Mouse (Mus musculus): Measurements from ENCODE around the gene March7. TPM values are rescaled to one million over a fixed set of nuclear protein-coding genes. Genes with fewer than 3 reads are reported as not detected.

The March7 gene
- total RNA-seq, 2 experiments from 2014 or later, result 22.5 to 25.2 TPM

GRCm38 (mm10) chr2:60209122-60209611, 520 bp upstream of the March7 start:
- intact Hi-C loops (cut with DNase I), result loop anchor here (2.0 to 10.0 kb wide), 2 partner anchors 84 to 164 kb away; no protein-coding TSS in a partner anchor
- peak; percentile 13 to 51 for DNase-seq

DNA sequence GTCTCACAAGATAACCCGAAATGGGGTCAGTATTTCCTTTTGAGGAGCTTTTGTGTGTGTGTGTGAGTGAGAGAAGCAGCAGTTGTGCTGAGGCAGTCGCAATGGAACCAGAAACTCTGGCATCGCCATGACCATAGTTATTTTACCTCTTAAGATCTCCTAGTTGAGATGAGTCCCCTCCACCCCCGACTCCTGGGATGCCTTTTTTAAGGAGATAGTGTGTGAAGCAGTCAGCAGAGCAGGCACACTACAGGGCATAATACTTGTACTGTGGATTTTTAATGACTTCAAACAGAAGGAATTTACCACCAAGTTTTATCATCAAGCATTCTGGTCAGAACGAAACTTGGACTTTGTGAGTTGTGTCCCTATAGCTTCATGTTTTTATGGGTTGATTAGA, 1.1 kb downstream of the March7 start:
- intact Hi-C loops (cut with DNase I), result no loop called here

DNA sequence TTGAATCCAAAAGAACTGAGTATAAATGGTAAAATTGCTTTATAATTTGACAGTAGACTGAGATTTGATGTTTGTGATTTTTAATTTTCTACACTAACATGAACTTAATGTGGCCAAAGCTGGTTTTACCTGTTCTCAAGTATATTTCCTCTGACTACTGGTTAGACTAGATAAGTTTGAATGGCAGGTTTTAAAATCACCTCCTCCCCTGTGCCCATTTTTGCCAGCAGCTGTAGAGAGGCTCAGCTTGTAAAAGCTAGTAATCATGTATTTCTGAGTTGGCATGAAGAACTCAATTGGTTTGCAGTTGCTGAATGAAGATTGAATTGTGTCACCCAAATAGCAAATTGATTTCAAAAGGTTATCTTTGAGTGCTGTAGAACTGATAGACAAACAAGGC, 2.8 kb downstream of the March7 start:
- DNase-seq, result no peak
- intact Hi-C loops (cut with DNase I), result no loop called here

More for the DNA sequence above, 1.1 kb downstream of the March7 start:
- no peak for DNase-seq

DNA sequence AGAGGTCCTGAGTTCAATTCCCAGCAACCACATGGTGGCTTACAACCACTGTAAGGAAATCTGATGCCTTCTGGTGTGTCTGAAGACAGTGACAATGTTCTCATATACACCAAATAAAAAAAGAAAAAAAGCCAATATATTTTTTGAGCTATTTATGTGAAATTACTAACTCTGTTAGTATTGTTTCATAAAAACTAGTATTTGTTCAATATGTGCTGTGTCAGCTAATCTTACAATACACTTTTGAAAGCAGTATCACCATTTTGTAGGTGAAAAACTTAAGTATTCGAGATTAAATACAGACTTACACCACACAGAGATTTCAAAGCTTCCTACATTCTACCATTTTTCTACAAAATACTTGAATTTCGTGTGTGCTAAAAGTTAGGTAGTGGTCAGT, 5.0 kb downstream of the March7 start:
- intact Hi-C loops (cut with DNase I), result no loop called here
- DNase-seq, result no peak

DNA sequence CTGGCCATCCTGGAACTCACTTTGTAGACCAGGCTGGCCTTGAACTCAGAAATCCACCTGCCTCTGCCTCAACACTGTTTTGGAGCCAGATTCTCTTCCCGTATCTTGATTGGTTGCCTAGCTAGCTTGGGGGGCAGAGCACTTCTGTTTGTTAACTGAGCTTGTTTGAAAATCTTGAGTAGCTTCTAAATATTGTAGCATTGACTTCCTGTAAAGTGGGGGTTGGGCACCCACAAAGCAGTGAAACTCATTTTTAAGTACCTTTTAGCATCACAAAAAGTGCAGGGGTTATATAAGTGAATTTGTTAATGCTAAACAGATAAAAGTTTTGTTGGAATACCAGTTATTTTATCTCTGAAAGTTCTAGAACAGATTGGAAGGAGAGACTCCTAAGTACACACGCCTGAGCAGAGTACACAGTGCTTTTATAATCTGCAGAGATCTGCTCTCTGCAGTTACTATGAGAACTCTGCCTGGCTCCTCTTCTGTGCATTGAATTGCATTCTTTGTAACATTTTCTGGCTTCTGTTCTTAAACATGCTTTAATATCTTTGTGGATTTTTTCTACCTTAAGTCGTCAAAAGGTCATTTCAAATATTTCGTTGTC, 7.0 kb downstream of the March7 start:
- no peak for DNase-seq

GRCm38 (mm10) chr2:60217620-60218019, 7.9 kb downstream of the March7 start:
- intact Hi-C loops (cut with DNase I), result no loop called here
- DNase-seq, result no peak

More for the DNA sequence above, 7.0 kb downstream of the March7 start:
- intact Hi-C loops (cut with DNase I), result no loop called here

DNA sequence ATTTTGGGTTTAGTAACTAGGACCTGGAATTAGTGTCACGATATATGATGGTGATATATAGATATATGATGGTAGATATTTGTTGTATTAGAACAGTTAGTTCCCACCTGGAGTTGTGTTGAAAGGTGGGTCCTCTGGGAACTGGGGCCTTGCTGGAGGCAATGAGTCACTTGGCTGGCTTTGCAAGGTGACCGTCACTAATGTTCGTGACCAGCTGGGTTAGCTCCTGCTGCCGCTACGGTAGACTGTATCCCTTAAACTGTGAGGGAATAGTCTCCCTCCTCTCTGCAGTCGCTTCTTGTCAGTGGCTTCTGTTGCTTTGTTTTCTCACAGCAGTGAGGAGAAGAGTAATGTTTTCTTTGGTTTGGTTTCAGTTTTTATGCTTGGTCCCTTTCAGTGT, 11.5 kb downstream of the March7 start:
- no peak for DNase-seq
- intact Hi-C loops (cut with DNase I), result no loop called here

DNA sequence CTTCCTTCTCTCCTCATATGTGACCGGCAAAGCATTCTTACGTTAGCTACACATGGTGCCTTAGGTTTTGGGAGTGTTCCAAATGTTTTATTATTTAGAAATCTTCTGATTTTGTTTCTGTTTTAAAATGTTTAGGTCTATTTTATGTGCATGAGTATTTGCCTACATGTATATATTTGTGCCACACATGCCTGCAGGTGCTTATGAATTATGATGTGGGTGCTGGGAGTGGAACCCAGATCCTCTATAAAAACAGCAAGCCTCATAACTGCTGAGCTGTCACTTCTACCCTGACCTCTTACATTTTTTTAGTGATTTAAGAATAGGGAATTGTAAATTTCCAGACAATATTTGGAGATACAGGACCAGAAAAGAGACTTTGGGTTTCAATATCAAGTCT, 12.3 kb downstream of the March7 start:
- DNase-seq, result no peak
- intact Hi-C loops (cut with DNase I), result no loop called here

GRCm38 (mm10) chr2:60223489-60223888, 13.8 kb downstream of the March7 start:
- no peak for DNase-seq
- intact Hi-C loops (cut with DNase I), result no loop called here

- DNase-seq, result no peak
- intact Hi-C loops (cut with DNase I), result no loop called here
These were observed 18.8 kb downstream of the March7 start for GRCm38 (mm10) chr2:60228470-60228869.

GRCm38 (mm10) chr2:60230361-60230760, 20.7 kb downstream of the March7 start:
- DNase-seq, result no peak
- intact Hi-C loops (cut with DNase I), result no loop called here

- intact Hi-C loops (cut with DNase I), result no loop called here
- DNase-seq, result no peak
These were observed 23.5 kb downstream of the March7 start for GRCm38 (mm10) chr2:60233147-60233546.

DNA sequence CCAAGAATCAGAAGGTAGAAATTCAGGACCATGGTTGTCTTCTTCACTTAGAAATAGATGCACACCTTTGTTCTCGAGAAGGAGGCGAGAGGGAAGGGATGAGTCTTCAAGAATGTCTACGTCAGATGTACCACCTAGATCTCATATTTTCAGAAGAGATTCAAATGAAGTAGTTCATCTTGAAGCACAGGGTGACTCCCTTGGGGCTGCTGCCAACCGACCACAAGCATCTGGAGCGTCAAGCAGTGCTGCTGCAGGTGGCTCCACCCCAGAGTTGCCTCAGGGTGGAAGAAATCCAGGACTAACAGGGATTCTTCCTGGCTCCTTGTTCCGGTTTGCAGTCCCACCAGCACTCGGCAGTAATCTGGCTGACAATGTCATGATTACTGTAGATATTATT, 24.8 kb downstream of the March7 start:
- intact Hi-C loops (cut with DNase I), result no loop called here
- no peak for DNase-seq

GRCm38 (mm10) chr2:60252782-60253181, 43.1 kb downstream of the March7 start:
- DNase-seq, result no peak
- intact Hi-C loops (cut with DNase I), result no loop called here

- DNase-seq, result no peak
- intact Hi-C loops (cut with DNase I), result no loop called here
These were observed 43.8 kb downstream of the March7 start for GRCm38 (mm10) chr2:60253506-60253905.

DNA sequence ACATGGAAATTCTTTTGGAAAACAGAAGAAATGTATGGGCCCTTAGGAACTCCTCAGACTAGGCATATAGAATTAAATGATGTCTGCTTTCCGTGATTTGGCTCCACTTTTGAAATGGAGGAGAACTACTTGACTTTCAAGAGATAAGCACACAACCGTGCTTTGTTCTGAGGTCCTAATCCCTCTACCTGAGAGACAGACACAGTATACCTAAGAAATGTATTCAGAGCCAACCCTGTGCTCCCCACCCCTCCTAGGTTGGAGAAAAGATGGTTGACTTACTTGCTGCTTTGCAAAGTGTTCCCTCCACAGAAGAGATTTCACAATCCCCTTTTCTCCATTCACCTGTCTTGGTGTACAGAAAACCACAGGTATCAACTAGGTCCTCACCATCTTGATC, 47.1 kb downstream of the March7 start:
- no peak for DNase-seq
- intact Hi-C loops (cut with DNase I), result no loop called here

DNA sequence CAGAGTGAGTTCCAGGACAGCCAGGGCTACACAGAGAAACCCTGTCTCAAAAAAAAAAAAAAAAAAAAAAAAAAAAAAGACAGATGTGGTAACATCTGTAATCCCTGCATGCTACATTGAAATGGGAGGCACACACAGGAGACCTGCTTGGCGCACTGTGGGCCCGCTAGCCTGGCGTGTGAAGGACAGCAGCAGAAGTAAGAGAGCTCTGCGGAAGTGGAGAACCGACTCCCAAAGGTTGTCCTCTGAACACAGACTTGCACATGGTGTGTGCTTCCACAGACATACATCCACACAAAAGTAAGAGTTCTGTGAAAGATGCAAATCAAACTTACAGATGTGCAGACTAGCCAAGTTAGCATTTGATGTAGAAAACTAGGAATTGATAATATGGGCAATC, 49.5 kb downstream of the March7 start:
- DNase-seq, result no peak
- intact Hi-C loops (cut with DNase I), result no loop called here

GRCm38 (mm10) chr2:60260621-60261350, 51.1 kb downstream of the March7 start:
- intact Hi-C loops (cut with DNase I), result no loop called here
- DNase-seq, result no peak

DNA sequence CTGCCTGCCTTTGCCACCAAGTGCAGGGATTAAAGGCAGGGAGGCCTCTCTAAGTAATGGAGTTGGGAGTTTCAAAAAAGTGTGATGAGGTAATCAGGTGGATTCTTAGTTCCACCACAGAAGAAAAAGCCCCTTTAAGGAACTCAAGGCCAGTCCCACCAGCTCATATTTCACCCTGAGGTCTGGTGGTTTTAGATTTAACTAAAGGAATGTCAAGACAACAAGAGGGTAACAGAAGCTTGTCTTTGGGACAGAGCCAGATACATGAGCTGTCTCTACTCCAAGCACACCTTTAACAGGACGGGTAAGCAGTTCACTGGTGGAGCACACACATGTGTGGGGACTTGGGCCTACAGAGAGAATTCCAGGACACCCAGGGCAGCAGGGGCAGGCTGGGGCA, 57.9 kb downstream of the March7 start:
- intact Hi-C loops (cut with DNase I), result no loop called here
- no peak for DNase-seq

DNA sequence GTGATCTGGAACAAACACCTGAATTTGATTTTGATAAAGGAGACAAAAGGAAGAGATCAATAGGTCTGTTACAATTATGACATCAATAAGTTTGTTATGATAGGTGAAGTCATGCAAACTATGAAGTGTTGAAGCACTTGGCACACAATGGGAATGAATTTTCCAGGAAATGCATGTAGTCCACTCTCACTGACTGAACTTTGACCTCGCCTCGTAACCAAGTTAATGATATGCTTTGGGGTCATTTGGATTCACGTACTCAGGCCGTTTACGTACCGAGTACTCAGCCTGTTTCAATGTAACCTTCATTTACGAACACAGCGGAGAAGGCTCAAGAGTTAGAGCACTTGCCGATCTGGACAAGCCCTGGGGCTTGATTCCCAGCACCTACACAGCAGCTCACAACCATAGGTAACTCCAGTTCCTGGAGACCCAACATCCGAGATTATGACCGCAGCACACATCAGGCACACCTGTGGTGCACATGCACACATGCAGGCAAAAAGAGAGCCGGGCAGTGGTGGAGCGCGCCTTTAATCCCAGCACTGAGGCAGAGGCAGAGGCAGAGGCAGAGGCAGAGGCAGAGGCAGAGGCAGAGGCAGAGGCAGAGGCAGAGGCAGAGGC, 60.3 kb downstream of the March7 start:
- intact Hi-C loops (cut with DNase I), result no loop called here
- no peak for DNase-seq

GRCm38 (mm10) chr2:60278627-60279026, 68.9 kb downstream of the March7 start:
- no peak for DNase-seq
- intact Hi-C loops (cut with DNase I), result no loop called here

- intact Hi-C loops (cut with DNase I), result no loop called here
- DNase-seq, result no peak
These were observed 72.9 kb downstream of the March7 start for GRCm38 (mm10) chr2:60282625-60283024.

Measured in gastrocnemius, postnatal 36 days (tissue).